Mouse (Mus musculus): ENCODE results near the gene Agrn. TPM values are rescaled to one million over a fixed set of nuclear protein-coding genes. Genes with fewer than 3 reads are reported as not detected.

Agrn gene
- total and polyA plus RNA-seq, 3 experiments = 0.38 to 2.0 (median 0.70) TPM

DNA sequence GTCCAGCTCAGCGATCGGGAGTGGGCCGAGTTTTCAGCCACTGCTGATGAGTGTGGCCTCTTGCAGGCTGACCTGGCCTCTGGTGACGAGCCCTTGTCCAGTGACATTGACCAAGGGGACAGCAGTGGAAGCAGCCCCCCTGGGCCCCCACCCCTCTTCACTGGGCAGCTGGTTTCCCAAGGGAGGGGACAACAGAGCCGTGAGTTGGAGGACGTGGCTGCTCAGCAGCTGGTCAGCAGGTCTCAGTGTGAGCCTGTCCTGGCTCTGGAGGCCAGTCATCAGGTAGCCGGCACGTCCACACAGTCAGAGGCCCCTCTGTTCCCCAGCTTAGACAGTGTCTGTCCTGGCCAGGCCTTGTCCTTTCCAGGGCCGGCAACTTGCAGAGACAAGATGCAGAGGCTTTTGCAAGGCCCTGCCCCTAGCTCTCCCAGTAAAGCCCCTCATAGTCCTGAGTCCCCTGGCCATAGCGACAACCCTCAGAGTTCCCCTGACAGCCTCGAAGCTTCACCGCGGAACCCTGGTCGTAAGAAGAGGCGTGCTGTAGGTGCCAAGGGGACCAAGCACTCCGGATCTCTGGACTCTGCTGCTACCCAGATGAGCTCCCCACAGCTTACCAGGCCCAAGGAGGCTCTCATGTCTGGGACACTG is 19.9 kb upstream of the Agrn start:
- peaks cover 22% of the 10 kb centered on the region for H3K27me3 ChIP-seq (ENCODE audit: insufficient read depth, low read length)
- H3K9me3 ChIP-seq (replicated peaks) = 0 out of 2 replicates have a peak, but pooled peaks cover 2% of the 10 kb centered on the region
- no peaks in the 10 kb centered on the region for H3K4me1 ChIP-seq (ENCODE audit: insufficient read depth, low read depth, low read length)
- DNase-seq (ENCODE audit: low spot score) (no peak), ATAC-seq (ENCODE audit: extremely low read depth, insufficient number of reproducible peaks, low FRiP score, poor library complexity, severe bottlenecking) (no peak)
- no peak overlapping the region for H3K4me3 ChIP-seq (ENCODE audit: low read depth, low read length)
- no peaks in the 10 kb centered on the region for H3K36me3 ChIP-seq (replicated peaks)
- no peak for TF ChIP-seq GATA1 (IDR thresholded peaks at IDR 0.05; ENCODE audit: borderline replicate concordance, low read length)

DNA sequence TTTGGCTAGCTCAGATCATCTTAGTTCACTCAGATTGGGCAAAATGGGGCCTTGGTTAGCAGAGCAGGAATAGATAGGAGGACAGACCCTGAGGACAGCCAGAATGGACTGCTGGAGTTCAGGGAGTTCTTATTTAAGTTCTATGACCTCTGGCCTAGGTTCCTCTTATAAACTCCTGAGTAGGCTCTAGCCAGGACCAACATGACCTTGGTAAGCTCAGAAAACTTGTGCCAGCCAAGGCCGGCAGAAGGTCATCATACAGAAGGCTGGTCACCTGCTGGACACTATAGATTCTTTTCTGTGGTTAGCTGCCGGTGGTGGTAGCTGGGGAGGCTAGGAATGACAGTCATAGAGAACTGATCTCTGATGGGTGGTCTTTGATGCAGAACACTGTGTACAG is 18.9 kb upstream of the Agrn start:
- no peaks in the 10 kb centered on the region for H3K36me3 ChIP-seq (replicated peaks)
- no peak for ATAC-seq (ENCODE audit: extremely low read depth, insufficient number of reproducible peaks, low FRiP score, poor library complexity, severe bottlenecking)
- DNase-seq (ENCODE audit: low spot score) = no peak
- TF ChIP-seq TAL1 (conservative IDR thresholded peaks at IDR 0.05; ENCODE audit: low read depth, low read length) (no peak), GATA2 (IDR thresholded peaks at IDR 0.05; ENCODE audit: borderline replicate concordance, low read depth, low read length) (no peak), CTCF (IDR thresholded peaks at IDR 0.05; ENCODE audit: low read depth, low read length) (no peak), GATA1 (IDR thresholded peaks at IDR 0.05; ENCODE audit: borderline replicate concordance, low read length) (no peak), POLR2AphosphoS5 (IDR thresholded peaks at IDR 0.05; ENCODE audit: insufficient replicate concordance, low read depth, low read length) (no peak)
- H3K4me1 ChIP-seq (ENCODE audit: insufficient read depth, low read depth, low read length) = no peaks in the 10 kb centered on the region
- H3K9me3 ChIP-seq (replicated peaks) = 0 out of 2 replicates have a peak, but pooled peaks cover 2% of the 10 kb centered on the region
- H3K27me3 ChIP-seq (ENCODE audit: insufficient read depth, low read length) = peaks cover 22% of the 10 kb centered on the region
- no peak overlapping the region for H3K4me3 ChIP-seq (ENCODE audit: low read depth, low read length)

DNA sequence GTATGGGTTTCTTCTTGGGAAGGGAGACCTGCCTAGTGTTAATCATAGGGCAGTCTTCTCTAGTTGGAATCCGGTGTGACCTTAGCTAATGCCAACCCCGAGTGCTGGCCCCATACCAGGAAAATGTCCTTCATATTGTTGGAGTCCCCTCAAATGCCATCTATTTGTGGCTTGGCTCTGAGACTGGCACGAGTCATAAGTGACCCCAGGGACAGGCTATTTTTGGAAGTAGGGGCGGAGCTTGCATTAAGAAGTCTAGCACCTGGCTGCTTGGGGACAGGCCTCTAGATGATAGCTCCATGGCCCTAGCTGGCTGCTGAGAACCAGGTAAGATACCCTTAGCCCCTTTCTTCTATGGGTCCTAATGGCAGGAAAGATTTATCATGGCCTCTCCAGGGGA is 18.4 kb upstream of the Agrn start, which contains the start of gene Perm1:
TSS of gene Perm1 (plus strand) at position 220 of the 400 bp plus-strand sequence.
- H3K36me3 ChIP-seq (replicated peaks) = no peaks in the 10 kb centered on the region
- TF ChIP-seq GATA1 (IDR thresholded peaks at IDR 0.05; ENCODE audit: borderline replicate concordance, low read length) (no peak), GATA2 (IDR thresholded peaks at IDR 0.05; ENCODE audit: borderline replicate concordance, low read depth, low read length) (no peak), TAL1 (conservative IDR thresholded peaks at IDR 0.05; ENCODE audit: low read depth, low read length) (no peak), POLR2AphosphoS5 (IDR thresholded peaks at IDR 0.05; ENCODE audit: insufficient replicate concordance, low read depth, low read length) (no peak), CTCF (IDR thresholded peaks at IDR 0.05; ENCODE audit: low read depth, low read length) (no peak)
- DNase-seq (ENCODE audit: low spot score) = no peak

DNA sequence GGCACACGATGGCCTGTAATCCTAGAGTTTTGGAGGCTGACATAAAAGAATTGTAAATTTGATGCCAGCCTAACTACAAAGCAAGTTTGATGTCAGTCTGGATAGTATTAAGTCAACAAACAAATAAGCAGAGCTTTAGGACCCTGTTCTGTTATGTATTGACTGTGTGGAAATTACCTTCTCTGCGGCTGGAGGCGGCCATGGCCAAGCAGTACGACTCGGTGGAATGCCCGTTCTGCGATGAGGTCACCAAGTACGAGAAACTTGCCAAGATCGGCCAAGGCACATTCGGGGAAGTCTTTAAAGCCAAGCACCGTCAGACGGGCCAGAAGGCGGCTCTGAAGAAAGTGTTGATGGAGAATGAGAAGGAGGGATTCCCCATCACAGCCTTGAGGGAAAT is 15.8 kb upstream of the Agrn start:
- ATAC-seq (ENCODE audit: extremely low read depth, insufficient number of reproducible peaks, low FRiP score, poor library complexity, severe bottlenecking) (no peak), DNase-seq (ENCODE audit: low spot score) (no peak)
- H3K4me3 ChIP-seq (ENCODE audit: low read depth, low read length) = no peak overlapping the region
- H3K9me3 ChIP-seq (replicated peaks) = 0 out of 2 replicates have a peak, but pooled peaks cover 2% of the 10 kb centered on the region
- no peaks in the 10 kb centered on the region for H3K4me1 ChIP-seq (ENCODE audit: insufficient read depth, low read depth, low read length)
- H3K36me3 ChIP-seq (replicated peaks) = no peaks in the 10 kb centered on the region
- H3K27me3 ChIP-seq (ENCODE audit: insufficient read depth, low read length) = peaks cover 18% of the 10 kb centered on the region
- TF ChIP-seq GATA1 (IDR thresholded peaks at IDR 0.05; ENCODE audit: borderline replicate concordance, low read length) = no peak
- no peak for TF ChIP-seq POLR2AphosphoS5 (IDR thresholded peaks at IDR 0.05; ENCODE audit: insufficient replicate concordance, low read depth, low read length)
- no peak for TF ChIP-seq CTCF (IDR thresholded peaks at IDR 0.05; ENCODE audit: low read depth, low read length)
- no peak for TF ChIP-seq TAL1 (conservative IDR thresholded peaks at IDR 0.05; ENCODE audit: low read depth, low read length)
- no peak for TF ChIP-seq GATA2 (IDR thresholded peaks at IDR 0.05; ENCODE audit: borderline replicate concordance, low read depth, low read length)

More for the DNA sequence above, 18.4 kb upstream of the Agrn start, which contains the start of gene Perm1:
- H3K27me3 ChIP-seq (ENCODE audit: insufficient read depth, low read length) = peaks cover 22% of the 10 kb centered on the region
- no peaks in the 10 kb centered on the region for H3K4me1 ChIP-seq (ENCODE audit: insufficient read depth, low read depth, low read length)
- no peak for ATAC-seq (ENCODE audit: extremely low read depth, insufficient number of reproducible peaks, low FRiP score, poor library complexity, severe bottlenecking)
- no peak within 1 kb of the TSS for H3K4me3 ChIP-seq (ENCODE audit: low read depth, low read length)
- 0 out of 2 replicates have a peak, but pooled peaks cover 2% of the 10 kb centered on the region for H3K9me3 ChIP-seq (replicated peaks)

DNA sequence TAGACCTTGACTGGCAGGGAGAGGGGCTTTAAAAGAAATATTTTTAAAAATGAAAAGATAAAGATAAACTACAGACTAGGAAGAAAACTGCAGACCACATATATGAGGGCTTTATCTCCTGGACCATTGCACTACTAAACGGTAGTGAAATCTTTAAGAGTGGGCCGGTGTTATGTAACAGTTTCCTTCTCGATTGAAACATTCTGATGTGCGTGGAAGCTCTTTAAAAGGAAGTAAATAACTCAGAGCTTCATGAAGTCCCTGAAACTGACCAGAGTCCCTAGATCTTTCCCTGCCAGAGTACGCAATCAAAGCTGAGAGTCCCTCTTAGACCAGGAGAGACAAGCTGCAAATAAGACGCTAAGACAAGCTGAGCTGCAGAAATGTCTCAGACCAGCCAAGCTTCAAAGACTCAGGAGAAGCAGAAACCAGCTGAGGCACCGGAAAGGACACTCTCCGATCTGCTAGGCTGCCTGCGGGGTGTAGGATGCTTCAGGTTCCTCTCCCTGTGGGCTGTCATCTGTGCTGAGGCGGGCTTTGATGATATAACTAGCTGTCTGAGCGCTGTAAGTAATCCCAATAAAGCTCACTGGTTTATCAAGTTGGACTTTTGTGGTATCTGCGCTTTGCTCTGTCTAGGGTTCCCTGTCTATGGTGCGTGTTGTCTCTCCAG is 12.8 kb upstream of the Agrn start:
- DNase-seq (ENCODE audit: low spot score) (no peak), ATAC-seq (ENCODE audit: extremely low read depth, insufficient number of reproducible peaks, low FRiP score, poor library complexity, severe bottlenecking) (no peak)
- Histone ChIP-seq H3K9me3 (replicated peaks) (0 out of 2 replicates have a peak, but pooled peaks cover 2% of the 10 kb centered on the region), H3K36me3 (replicated peaks) (no peaks in the 10 kb centered on the region), H3K4me1 (ENCODE audit: insufficient read depth, low read depth, low read length) (no peaks in the 10 kb centered on the region), H3K4me3 (ENCODE audit: low read depth, low read length) (no peak overlapping the region), H3K27me3 (ENCODE audit: insufficient read depth, low read length) (peaks cover 12% of the 10 kb centered on the region)
- no peak for TF ChIP-seq CTCF (IDR thresholded peaks at IDR 0.05; ENCODE audit: low read depth, low read length)
- no peak for TF ChIP-seq POLR2AphosphoS5 (IDR thresholded peaks at IDR 0.05; ENCODE audit: insufficient replicate concordance, low read depth, low read length)
- no peak for TF ChIP-seq GATA2 (IDR thresholded peaks at IDR 0.05; ENCODE audit: borderline replicate concordance, low read depth, low read length)
- no peak for TF ChIP-seq GATA1 (IDR thresholded peaks at IDR 0.05; ENCODE audit: borderline replicate concordance, low read length)
- no peak for TF ChIP-seq TAL1 (conservative IDR thresholded peaks at IDR 0.05; ENCODE audit: low read depth, low read length)

DNA sequence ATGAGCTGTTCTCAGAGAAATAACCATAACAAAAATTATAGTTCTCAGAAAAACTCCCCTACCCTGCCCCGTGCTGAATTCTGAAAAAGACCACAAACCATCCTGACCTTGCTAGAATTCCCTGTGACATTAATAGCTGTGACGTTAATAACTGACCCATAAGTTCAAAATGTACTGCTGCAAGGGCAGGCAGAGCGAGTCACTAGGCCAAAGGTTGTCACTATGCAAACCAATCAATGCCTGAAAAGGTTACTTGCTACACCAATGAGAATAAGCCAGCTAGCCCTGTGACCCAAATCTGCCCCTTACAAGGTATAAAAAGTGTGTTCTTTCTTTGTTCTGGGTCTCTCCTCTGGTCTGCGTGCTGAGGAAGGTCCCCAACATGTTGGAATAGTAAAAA is 11.6 kb upstream of the Agrn start:
- H3K9me3 ChIP-seq (replicated peaks) = 0 out of 2 replicates have a peak, but pooled peaks cover under 1% of the 10 kb centered on the region
- no peak for ATAC-seq (ENCODE audit: extremely low read depth, insufficient number of reproducible peaks, low FRiP score, poor library complexity, severe bottlenecking)
- TF ChIP-seq TAL1 (conservative IDR thresholded peaks at IDR 0.05; ENCODE audit: low read depth, low read length) (no peak), GATA1 (IDR thresholded peaks at IDR 0.05; ENCODE audit: borderline replicate concordance, low read length) (no peak), POLR2AphosphoS5 (IDR thresholded peaks at IDR 0.05; ENCODE audit: insufficient replicate concordance, low read depth, low read length) (no peak), CTCF (IDR thresholded peaks at IDR 0.05; ENCODE audit: low read depth, low read length) (no peak), GATA2 (IDR thresholded peaks at IDR 0.05; ENCODE audit: borderline replicate concordance, low read depth, low read length) (no peak)

More for the DNA sequence above, 11.6 kb upstream of the Agrn start:
- peaks cover 18% of the 10 kb centered on the region for H3K27me3 ChIP-seq (ENCODE audit: insufficient read depth, low read length)
- no peak for DNase-seq (ENCODE audit: low spot score)
- H3K4me3 ChIP-seq (ENCODE audit: low read depth, low read length) = no peak overlapping the region
- H3K4me1 ChIP-seq (ENCODE audit: insufficient read depth, low read depth, low read length) = no peaks in the 10 kb centered on the region
- H3K36me3 ChIP-seq (replicated peaks) = no peaks in the 10 kb centered on the region
